Mouse (Mus musculus) retina, embryonic 14.5 days (tissue): ENCODE measurements at regions not wholly inside any gene's neighbourhood (a gene's known extent, or its start where the extent isn't known, plus 50 kb on each side); places are given as distances from the start of the nearest gene placed in this dataset.

Experiments
- DNase-seq: peaks from one replicate; pipeline ENCODE4 v3.0.0-alpha.2; 2015; ENCODE audit warnings: low spot score

DNA sequence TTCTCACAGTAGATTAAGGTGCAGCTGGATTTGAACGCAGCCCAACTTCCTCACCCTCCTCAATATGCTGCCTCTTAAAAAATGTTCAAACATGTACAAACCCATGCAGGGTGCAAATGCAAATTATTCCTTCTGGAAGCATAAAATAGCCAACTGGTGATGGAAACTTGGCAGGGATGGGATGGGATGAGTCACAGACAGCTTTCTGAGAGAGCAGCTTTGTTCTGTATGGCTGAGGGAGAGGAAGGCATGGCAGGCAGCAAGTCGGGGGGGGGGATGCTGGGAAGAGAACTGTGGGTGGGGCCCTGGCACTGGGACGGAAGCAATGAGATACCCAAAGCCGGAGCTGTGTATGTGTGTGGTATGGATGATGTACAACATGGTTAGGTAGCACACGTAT, 194.2 kb upstream of the Ppp2r3a start:
- DNase-seq = no peak

DNA sequence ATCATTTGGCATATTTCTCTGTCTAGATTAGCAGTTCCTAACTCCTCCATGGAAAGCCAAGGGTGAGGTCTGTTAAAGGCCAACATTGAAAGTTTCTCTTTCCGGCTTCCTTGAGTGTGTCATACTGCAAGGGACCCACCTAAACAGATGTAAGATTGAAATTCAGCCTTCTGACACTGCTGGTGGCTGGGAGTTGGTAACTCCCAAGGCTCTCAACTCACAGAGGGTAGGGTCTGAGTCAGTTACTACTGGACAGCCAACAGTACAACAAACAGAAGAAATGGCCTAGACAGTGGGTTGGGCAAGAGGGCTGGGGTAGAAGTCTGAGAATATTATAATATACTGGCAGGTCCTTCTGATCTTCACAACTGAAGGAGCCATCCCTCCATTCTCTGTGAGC, 193.7 kb upstream of the Ppp2r3a start:
- DNase-seq = no peak

DNA sequence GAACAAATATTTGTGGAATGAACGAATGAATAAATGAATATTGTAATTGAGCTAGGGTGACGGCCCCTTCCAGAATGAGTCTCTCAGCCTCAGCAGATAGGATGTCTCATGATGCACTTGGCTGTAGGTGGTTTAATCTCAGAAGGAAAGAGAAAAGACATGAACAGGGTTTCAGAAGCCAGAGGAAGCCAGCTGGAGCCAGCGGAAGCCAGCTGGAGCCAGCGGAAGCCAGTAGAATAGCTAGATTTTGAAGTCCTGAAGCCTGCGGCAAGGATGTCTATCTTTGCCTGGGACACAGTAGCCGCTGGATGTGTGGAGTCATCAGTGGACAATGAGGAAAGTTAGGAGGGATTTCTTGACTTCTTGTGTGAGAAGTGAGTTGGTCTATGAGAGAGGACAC, 188.3 kb upstream of the Ppp2r3a start:
- no peak for DNase-seq

DNA sequence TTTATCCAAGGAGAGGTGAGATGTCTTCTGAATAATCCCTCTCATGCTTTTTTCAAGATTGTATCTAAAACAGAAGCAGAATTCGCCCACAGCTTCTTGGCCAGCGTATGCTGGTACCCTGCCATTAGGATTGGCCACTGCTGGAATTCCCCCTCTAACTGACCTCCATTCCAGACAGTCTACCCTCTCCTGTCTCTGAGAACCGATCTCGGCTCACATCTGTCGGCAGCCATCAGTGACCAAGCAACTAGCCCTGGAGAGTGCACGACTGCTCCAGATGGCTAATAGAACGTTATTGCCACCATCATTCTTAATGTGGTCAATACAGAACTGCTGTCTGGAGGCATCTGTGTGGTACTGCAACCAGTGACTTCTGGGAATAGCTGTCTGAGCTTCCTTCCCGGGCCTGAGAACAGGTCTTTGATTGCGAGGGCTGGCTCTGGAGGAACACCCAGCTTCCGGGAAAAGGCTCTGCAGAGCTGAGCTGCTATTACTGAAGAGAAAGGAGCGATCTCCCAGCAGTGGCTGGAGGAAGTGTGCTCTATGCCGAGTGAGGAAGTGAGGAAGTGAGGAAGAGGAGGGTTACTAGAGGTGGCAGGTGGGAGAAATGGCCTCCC, 187.1 kb upstream of the Ppp2r3a start:
- DNase-seq = no peak

DNA sequence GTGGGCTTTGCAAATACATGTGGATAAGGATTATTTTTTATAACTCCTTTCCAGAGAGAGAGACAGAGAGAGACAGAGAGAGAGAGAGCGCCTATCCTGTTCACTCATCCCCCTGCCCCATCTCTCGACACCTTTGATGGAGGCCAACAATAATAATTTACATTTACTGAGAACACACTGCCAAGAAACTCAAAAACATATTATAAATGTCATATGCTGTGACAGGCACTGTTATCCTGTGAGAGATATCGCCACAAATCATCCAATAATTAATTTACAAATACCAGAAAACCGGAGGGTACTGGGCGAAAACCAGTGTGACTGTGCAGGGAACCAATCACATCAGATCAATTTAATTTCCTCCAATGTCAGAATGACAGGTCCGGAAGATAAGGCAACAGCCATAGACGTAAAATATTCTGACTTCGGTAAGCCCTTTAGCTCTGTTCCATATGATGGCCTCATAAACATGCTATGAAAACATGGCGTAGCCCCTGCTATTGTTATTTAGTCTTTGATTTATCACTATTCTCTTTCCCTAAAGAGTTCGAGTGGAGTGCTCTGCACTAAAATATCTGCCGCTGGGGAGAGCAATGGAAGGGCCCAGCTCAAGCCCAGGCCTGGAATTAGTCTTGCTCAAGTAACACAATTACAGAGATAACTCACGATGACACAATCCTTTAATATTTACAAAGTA, 173.5 kb upstream of the Ppp2r3a start:
- no peak for DNase-seq

DNA sequence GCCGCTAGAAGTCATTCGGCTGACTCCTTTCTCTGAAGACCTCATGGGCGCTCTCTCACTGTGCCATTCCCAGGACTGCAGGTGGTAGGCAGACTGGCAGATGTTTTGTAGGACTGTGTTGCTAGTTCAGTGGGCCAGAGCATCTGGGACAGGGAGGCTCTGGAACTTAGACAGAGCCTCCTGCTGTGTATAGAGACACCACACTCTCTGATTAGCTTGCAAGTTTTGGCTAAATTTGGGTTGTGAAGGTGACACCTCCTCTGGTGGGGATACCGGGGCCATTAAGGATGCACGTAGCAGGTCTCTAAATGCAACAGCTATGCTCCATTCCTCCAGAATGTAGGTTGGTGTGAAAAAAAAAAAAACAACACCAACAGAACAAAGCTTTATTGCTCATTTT, 171.4 kb upstream of the Ppp2r3a start:
- DNase-seq = no peak

DNA sequence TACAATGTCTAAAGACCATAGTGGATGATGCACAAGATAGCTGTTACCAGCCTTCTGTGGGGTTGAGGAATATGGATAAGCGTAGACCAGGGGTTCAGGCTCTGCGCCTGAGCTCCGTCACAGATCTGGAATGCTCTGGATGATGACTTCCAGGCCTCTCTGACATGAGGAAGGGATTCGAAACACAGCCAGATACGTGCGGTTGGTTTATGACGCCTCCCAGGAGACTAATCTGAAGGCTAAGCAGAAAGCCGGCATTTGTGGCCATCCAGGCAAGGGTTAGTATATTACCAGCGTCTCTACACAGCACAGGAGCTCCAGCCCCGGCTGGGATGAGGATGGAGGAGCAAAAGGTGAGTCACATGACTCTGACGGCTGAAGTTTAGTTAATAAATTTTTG, 170.4 kb upstream of the Ppp2r3a start:
- DNase-seq = no peak

DNA sequence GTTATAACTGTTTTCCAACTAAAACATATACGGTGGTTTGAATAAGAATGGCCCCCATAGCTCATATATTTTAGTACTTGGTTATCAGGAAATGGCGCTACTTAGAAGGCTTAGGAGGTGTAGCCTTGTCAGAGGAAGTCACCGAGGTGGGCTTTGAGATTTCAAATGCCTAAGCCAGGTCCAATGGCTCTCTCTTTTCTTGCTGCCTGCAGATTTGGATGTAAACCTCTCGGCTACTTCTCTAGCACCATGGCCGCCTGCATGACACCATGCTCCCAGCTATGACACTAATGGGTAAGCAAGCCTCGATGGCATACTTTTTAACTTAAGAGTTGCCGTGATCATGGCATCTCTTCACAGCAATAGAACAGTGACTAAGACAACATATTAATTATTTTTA, 169.5 kb upstream of the Ppp2r3a start:
- DNase-seq = no peak

DNA sequence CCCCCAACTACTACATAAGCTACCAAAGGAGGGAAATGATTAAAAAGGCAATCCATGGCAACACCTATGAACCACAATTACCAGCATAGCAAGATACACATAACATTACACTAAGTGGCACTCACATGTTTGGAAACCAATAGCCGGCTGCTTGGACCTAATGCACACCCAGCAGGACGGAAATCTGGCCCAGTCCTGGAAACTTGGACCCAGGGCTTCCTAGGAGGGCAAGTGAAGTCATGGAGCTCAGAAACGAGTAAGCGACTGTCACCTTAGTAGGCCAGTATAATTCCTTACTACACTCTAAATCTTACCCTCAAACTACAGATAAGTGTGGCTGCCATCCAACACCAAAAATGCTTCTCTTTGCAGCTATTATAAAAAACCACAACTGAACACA, 168.6 kb upstream of the Ppp2r3a start:
- DNase-seq = no peak

DNA sequence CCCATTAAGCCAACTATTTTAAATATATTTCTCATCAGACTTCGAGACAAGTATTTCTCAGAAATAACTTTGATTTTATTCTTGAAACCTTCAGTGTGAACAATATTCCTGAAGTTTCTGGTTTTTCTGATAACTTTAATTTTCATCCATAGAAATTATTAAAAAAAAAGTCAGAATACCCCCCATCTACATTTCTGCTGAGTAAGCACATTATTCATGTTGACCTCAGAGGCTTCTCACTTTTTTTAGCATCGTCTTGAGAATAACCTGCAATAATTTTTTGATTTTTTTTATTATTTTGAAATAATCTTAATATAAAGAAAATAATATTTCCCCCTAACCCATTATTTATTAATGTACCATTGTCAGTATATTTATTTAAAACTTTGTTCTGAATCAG, 166.1 kb upstream of the Ppp2r3a start:
- DNase-seq = no peak

DNA sequence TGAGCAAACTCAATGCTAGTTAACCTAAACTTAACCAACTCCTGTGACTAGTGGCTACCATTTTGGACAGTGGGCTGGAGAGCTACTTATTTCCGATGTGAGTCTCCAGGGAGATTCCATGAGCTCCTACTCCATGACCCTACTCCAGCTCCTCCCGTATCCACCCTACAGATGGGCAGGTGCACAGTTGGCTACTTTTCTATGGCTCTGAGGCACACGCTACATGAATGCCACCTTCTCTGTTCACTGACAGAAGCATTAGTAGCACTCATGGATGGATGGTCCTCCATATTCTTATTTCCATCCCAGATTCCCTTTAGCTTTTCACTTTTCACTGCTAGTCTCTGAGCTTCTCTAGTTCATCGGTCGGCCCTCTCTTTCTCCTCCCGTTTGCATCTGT, 164.7 kb upstream of the Ppp2r3a start:
- no peak for DNase-seq

DNA sequence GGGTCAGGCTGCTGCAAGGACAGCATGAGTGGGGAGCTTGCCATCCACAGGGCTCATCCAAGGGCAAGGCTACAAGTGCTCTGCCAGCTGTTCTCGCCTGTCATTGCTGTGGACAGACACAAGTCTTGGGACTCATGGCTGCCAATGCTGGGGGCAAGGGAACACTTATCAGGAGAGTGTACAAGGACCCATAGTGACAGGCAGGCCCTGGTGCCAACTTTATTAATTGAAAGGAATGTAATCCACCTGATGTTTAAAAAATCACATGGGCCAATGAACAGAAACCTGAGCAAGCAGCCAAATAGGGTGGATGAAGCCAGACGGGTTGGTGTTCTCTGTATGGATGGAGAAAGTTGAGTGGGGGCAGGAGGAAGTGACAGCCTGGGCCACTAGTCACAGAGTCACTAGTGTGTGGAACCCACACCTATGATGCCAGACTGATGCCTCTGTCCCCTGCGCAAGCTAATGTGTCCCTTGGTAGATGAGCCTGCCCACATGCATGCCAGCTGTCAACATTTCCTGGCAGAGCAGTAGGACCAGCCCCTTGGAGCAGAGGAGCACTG, 161.6 kb upstream of the Ppp2r3a start:
- no peak for DNase-seq

DNA sequence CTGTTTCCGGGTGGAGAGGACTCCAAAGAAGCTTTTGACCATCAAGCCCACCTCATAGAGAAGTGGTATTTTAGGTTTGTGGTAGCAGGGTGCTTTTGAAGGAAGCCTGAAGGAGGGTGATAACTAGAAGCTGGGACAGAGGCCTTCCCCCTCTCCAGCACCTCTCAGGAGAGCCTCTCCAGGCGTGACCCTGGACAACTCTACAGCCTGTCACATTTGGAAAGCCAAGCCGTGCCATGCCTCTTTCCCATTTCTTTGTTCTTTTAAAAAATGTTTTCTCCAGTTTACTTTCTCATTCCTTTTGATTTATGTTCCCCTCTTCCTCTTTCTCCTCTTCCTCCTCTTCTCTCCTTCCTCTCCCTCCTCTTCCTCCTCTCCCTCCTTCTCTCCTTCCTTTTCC, 160.4 kb upstream of the Ppp2r3a start:
- no peak for DNase-seq

DNA sequence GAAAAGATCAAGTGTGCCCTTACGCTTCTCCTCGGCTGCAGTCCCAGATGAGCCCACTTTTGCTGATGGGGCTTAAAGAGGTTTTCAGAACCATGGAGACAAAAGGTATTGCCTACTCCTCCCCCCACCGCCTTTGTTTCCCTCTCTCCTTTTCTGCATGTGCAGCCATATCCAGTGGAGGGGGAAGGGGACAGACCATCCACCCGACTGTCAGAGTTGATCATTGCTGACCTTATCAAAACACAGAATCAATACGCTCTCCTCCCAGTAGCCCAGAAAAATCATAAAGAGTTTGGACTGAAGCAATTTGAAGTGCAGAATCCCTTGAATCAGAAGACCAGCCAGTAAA, 159.9 kb upstream of the Ppp2r3a start:
- DNase-seq = peak; percentile 49

DNA sequence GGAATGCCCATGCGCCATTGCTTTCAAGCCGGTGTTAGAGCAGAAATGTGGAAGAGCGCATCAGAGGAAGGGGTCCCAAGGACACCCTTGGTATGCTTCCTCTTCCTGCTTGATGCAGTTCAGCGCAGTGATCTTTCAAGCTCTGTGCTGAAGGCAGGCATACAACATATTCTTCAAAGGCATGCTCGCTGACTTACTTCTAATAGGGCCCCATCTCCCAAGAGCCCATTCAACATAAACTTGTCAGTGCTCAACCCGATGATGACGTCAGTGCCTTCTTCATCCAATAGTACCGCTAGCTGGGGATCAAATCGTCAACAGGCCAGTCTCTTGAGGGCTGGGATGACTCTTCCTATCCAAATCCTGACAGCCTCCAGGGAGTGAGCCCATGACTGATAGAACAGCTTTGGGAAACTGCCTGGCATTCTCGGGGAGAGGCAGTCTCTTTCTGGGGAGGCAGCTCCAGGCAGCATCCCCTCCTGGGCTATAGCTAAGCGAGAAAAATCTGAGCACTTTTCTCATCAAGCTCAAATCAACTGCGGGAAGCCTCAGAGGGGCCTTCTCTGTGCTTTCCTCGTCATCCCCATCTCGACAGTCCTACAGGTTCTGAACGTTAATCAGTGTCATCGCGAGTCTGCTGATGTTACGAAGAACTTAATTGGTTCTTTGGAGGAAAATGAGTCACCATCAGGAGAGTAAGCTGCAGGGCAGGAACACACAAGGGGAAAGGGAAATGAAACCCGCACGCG, 159.4 kb upstream of the Ppp2r3a start:
- DNase-seq = no peak

DNA sequence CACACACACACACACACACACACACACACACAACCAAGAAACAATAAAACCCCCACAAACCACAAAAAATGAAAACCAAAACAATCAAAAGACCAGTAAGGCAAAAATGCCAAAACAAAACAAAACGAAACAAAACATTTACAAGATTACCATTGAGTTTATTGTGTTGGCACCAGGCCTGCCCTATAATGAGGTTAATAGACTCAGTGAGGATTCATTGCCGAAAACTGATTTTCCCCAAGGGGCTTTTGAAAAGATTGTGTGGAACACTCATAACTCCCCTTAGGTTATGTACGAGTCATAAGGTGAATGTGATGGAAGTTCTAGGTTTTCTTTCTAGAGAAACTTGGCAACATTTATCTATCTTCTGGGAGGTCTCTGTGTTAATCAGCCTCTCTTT, 158.8 kb upstream of the Ppp2r3a start:
- no peak for DNase-seq

DNA sequence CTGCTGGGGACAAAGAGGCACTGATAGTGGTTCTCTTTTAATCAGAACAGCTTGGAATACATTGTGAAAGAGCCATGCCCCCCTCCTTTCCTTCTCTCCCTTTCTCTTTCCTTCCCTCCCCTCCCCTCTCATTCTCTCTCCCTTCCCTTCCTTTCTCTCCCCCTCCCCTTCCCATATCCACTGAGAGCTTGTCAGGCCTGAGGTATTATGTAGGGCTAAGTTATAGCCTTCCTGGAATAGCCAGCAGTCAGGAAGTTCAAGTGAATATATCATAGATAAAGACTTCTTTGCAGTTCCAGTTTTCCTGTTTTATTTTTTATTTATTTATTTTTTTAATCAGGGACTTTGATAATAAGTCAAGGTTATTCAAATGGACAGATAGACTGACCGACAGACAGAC, 156.5 kb upstream of the Ppp2r3a start:
- DNase-seq = no peak

DNA sequence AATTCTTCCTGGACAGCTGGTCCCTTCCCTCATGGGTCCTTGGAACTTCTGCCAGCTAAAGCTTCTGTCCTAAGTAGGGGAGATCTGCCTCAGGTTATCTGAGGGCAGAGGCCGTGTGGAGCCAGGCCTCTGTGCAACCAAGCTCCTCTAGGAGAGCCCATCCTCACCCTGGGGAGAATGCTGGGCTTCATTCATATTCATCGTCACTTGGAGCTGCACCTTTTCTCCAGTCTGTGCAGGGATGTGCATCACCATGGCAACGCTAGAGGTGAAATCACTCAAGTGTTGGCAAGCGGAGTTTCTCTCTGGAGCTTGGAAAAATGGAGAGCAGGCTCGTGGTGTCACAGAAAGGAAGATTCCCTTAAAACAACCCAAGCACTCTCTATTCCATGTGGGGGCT, 155.5 kb upstream of the Ppp2r3a start:
- no peak for DNase-seq

DNA sequence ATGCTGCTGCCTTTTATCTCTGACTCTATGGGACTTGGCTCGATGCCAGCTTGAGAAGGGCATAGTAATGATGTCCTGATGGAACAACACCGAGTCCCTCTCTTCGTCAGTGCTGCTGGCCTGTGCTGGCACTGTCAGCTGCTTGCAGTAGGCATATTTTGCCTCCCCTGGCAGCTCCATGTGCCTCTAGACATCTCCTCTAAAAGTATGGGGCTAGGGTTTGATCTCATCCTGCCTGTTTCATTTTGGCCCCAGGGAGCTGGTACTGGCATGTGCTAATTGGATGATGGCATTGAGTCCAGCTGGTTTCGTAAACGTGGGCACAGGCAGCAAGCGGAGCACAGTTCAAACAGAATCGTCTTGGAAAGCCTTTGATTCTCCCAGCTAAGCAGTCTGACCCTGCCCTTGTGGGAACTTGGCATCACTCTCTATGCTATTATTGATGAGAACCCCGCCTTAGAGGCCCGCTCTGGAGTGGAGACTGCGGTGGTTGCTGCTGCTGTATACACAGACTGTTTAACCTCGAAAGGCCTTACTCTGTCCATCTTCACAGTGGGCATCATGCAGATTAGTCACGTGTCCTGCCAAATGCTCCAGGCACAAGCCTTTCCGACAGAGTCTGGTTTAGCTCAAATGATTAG, 153.0 kb upstream of the Ppp2r3a start:
- no peak for DNase-seq

DNA sequence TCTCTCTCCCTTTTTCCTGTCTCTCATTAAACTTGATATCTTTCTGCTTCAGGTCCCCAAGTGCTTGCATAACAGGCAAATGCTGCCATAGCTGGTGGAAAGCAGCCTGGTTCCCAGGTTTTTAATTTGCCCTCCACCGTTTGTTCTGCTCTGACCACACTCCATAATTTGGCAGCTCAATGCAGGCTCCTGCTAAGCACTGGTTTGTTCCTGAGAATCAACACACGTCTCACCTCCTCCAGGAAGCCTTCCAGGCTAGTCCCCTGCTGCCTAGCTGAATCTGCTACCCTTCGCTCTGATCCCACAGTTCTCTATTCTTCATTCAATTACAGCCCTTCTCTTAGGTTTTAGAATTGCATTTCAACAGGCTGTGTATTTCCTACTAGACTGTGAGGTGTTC, 152.4 kb upstream of the Ppp2r3a start:
- no peak for DNase-seq

DNA sequence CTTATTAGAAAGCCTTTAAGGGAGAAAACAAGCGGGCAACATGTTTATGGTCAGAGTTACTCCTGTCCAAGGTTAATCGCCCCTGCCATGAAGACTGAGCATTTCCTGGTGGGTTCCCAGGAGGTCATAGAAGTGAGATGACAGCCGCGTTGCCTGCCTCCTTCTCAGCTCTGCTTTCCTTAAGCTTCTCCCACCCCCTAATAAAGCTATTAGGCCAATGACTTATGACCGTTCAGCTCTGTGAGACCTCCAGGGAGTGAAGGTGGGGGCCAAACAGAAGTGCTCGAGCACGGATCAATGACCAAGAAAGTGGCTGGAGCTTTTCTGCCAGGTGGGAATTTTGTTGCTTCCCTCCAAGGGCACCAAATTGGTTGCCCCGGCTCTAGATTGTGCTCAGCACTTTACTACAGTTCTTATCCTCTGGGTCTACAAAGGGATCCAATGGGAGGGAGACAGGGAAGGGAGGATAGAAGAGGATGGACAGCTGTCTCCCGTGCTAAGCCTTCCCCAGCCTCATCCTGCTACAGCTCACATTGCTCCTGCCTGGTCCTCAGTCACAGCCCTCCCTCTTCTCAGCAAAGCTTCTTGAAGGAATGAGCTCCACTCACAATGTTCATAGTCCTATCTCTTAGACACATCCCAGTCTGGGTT, 151.1 kb upstream of the Ppp2r3a start:
- DNase-seq = no peak

DNA sequence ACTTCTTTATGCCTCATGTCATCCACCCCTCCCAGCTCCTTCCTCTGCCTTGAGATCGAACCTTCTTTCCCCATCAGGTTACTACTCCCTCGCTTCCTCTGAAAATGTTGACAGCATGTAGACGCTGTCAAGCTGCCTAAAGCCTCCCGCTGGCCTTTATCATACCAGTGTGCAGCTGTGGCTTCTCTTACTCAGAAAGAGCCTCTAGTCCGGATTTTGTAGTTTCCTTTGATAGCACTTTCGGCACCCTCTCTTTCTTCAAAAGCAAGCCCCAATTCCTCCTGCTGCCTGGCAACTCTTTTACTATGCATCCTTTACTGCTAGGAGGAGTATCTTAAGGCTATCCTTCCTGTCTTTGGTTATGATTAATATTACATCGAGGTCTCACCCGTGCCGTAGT, 149.8 kb upstream of the Ppp2r3a start:
- no peak for DNase-seq
